Mouse (Mus musculus) limb, embryonic 14.5 days (tissue): Measurements from ENCODE around the gene G6pc3. TPM values are rescaled to one million over a fixed set of nuclear protein-coding genes. Genes with fewer than 3 reads are reported as not detected.

Experiments
- ATAC-seq: fragments of 200-750 bp; cut with Nextera tagmentation; 2 replicates; pipeline ENCODE4 v1.8.0; 2017; ENCODE audit warnings: low read depth, moderate number of reproducible peaks, moderate TSS enrichment; ENCODE audit not compliant: low FRiP score
- DNase-seq: peaks from one replicate; pipeline ENCODE4 v3.0.0-alpha.2; 2015; ENCODE audit warnings: low spot score
- H3K27ac ChIP-seq: fragments of 300-500 bp; sonication (generic); replicated peaks from 2 replicates; pipeline ENCODE4 v1.5.1; 2014; ENCODE audit warnings: low read depth, mild to moderate bottlenecking, low read length, moderate library complexity, mixed read lengths
- H3K27me3 ChIP-seq: fragments of 300-500 bp; sonication (generic); 2 replicates; pipeline ENCODE4 v1.6.1; 2014; ENCODE audit warnings: low read length, mixed read lengths; ENCODE audit not compliant: control insufficient read depth, insufficient read depth
- H3K36me3 ChIP-seq: fragments of 300-500 bp; sonication (generic); 2 replicates; pipeline ENCODE4 v1.6.1; 2014; ENCODE audit warnings: mild to moderate bottlenecking, low read length, moderate library complexity, mixed read lengths; ENCODE audit not compliant: control insufficient read depth, insufficient read depth
- H3K4me1 ChIP-seq: fragments of 300-500 bp; sonication (generic); 2 replicates; pipeline ENCODE4 v1.6.1; 2014; ENCODE audit warnings: antibody characterized with exemption, low read length, mixed read lengths; ENCODE audit not compliant: control insufficient read depth, insufficient read depth
- H3K4me2 ChIP-seq: fragments of 300-500 bp; sonication (generic); replicated peaks from 2 replicates; pipeline ENCODE4 v1.6.1; 2014; ENCODE audit warnings: low read depth, mild to moderate bottlenecking, low read length, moderate library complexity; ENCODE audit not compliant: severe bottlenecking
- H3K4me3 ChIP-seq: fragments of 300-500 bp; sonication (generic); replicated peaks from 2 replicates; pipeline ENCODE4 v1.5.1; 2014; ENCODE audit warnings: low read length
- H3K9ac ChIP-seq: fragments of 300-500 bp; sonication (generic); 2 replicates; pipeline ENCODE4 v1.6.1; 2014; ENCODE audit warnings: mild to moderate bottlenecking, low read depth, low read length, moderate library complexity; ENCODE audit not compliant: severe bottlenecking
- H3K9me3 ChIP-seq: fragments of 300-500 bp; sonication (generic); 2 replicates; pipeline ENCODE4 v1.6.1; 2016; ENCODE audit warnings: low read length; ENCODE audit not compliant: control insufficient read depth
- POLR2A ChIP-seq: fragments of 200-500 bp; IDR thresholded peaks from 2 replicates; pipeline ENCODE4 v1.8.0; 2012; ENCODE audit warnings: inconsistent platforms, mild to moderate bottlenecking, moderate library complexity, borderline replicate concordance; ENCODE audit not compliant: insufficient read depth, insufficient read length; ENCODE audit errors: extremely low read depth
- WGBS: fragments of 180-500 bp; shearing (Covaris S2); extraction: QIAGEN DNeasy Blood & Tissue Kit; methylation state at CpG from one replicate; pipeline ENCODE4 v1.1.7; 2014; 5-methylcytosine and 5-hydroxymethylcytosine counted together
- polyA plus RNA-seq, 2 experiments: library from polyadenylated mRNA; depleted of rRNA in 1 of 2; stranded (reverse) in 1 of 2; unstranded in 1 of 2; fragments of >200 nt; fragmentation: Nextera tagmentation in 1 of 2; extraction: Ambion mirVana in 1 of 2; gene quantifications; 2 replicates each; pipeline versions ENCODE4 v1.2.1 to v1.2.3; 2012 to 2014

Gene G6pc3
- polyA plus RNA-seq, 2 experiments = 27.6 to 42.7 TPM

DNA sequence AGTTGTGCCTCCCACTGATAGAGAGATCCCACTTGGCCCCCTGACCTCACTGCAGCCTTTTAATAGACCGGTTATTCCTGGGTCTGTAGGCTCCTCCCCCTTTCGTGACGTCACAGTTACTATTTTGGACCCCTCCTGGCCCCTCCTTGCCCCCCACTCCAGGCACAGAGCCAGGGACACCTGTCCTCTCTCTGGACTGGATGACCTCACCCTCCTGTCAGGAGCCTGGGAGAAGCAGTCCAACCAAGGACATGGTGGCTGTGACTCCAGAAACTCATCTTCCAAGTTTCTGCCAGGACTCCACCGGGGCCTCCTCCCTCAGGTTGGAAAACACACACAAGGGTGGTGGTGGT is 30.6 kb downstream of the G6pc3 start:
- Histone ChIP-seq H3K27me3 (no peaks in the 10 kb centered on the region), H3K27ac (no peak overlapping the region), H3K4me3 (no peak overlapping the region), H3K4me2 (no peak overlapping the region), H3K9me3 (no peaks in the 10 kb centered on the region), H3K36me3 (peaks cover 26% of the 10 kb centered on the region), H3K4me1 (peaks cover 63% of the 10 kb centered on the region), H3K9ac (no peak overlapping the region)
- no peak for DNase-seq
- no peak for TF ChIP-seq POLR2A
- no peak for ATAC-seq
- WGBS = 73% methylated on average over 4 of the region's 4 CpGs

DNA sequence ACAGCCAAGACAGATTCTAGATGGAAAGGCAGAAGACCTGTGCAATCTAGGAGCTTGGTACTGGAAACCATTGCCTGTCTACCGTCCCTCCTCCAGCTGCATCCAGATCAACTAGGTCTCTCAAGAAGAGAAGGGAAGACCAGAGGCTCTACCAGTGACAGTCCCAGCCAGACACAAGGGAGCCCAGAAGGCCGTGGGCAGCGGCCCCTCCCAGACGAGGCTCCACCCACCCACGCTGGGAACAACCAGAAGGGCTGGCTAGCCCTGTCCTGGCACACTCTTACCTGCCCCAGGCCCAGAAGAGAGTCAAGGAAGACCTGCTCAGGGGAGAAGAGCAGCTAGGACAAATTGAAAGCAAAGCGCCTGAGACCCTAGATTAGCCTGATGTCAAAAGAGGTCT is 31.0 kb downstream of the G6pc3 start:
- no peaks in the 10 kb centered on the region for H3K27me3 ChIP-seq
- no peak overlapping the region for H3K4me2 ChIP-seq
- TF ChIP-seq POLR2A = no peak
- peaks cover 60% of the 10 kb centered on the region for H3K4me1 ChIP-seq
- H3K9me3 ChIP-seq = no peaks in the 10 kb centered on the region
- 52% methylated on average over 6 of the region's 6 CpGs for WGBS
- H3K36me3 ChIP-seq = peaks cover 26% of the 10 kb centered on the region
- no peak overlapping the region for H3K9ac ChIP-seq
- H3K4me3 ChIP-seq = no peak overlapping the region
- H3K27ac ChIP-seq = no peak overlapping the region
- ATAC-seq = no peak
- DNase-seq = no peak

DNA sequence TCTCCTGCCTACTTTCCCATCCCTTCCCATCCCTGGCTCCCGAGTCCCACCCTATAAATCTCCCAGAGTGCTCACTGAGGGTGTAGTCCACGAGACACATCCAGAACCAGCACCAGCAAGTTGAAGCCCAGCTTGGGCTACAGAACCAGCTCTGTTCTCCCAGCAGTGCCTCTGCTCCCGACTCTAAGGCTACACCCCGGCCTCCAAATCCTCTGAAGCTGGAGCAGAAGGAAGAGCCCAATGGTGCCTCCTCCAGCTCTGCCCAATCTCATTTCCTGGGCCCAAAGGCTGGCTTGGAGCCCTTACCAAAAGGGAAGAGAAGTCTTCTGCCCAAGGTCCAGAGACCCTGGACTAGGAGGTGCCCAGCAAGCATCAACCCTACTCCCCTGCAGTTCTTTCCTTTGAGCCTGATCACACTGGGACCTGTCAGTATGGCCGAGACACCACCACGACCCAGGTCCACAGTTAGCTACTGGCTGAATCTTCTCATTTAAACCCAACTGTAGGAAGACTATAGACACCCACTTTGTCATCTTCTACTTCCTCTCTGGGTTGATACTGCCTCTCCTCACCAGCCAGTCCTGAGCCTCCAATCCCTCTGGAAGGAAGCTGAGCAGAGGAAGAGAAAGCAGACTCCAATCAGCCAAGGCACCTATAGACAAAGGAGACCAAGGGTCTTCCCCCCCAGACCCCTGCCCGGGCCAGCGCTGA is 32.0 kb downstream of the G6pc3 start:
- Histone ChIP-seq H3K4me1 (peaks cover 51% of the 10 kb centered on the region), H3K36me3 (peaks cover 26% of the 10 kb centered on the region), H3K4me2 (no peak overlapping the region), H3K9me3 (no peaks in the 10 kb centered on the region), H3K27ac (no peak overlapping the region), H3K27me3 (no peaks in the 10 kb centered on the region), H3K4me3 (no peak overlapping the region), H3K9ac (no peak overlapping the region)
- DNase-seq (no peak), ATAC-seq (no peak)
- 80% methylated on average over 8 of the region's 8 CpGs for WGBS
- no peak for TF ChIP-seq POLR2A

DNA sequence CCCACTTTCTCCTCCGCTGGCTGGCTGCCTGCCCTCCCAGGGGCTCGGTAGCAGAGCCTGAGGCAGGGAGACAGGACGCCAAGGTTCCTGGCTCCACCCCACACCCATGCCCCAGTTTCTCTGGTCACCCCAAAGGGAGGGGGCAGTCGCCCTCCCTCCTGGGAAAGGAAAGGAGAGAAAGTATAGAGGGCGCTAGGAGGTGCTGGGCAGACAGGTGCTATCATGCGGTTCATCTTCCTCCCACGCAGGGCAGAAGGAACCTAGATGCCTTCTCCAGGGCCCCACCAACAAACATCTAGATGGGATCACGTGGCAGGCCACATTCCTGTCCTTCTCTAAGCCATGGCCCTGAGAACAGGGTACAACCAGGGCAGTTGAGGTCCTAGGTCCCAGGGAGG is 32.5 kb downstream of the G6pc3 start:
- H3K4me3 ChIP-seq = no peak overlapping the region
- WGBS = 77% methylated on average over 7 of the region's 8 CpGs
- TF ChIP-seq POLR2A = no peak
- no peaks in the 10 kb centered on the region for H3K9me3 ChIP-seq
- H3K4me1 ChIP-seq = peaks cover 48% of the 10 kb centered on the region
- no peaks in the 10 kb centered on the region for H3K27me3 ChIP-seq
- DNase-seq (no peak), ATAC-seq (no peak)
- H3K4me2 ChIP-seq = no peak overlapping the region
- H3K36me3 ChIP-seq = peaks cover 26% of the 10 kb centered on the region
- H3K9ac ChIP-seq = no peak overlapping the region
- H3K27ac ChIP-seq = no peak overlapping the region

DNA sequence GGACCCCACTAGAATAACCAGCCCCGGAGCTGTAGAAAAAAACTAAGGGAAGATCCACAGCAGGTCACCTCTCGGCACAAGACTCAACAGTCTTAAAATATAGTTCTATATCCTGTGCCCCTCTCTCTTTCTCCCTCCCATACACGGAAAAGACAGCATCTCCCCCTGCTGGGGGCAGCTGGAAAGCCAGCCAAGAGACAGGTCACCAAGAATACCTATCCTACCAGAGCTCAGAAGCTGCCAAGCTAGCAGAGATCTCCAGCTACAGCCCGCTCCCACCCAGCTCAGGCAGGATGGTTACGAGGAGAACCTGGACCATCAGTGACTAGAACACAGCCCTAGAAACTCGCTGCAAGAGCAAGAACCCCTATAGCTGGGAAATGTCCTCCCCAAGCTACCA is 33.7 kb downstream of the G6pc3 start:
- WGBS = 33% methylated on average over 6 of the region's 6 CpGs
- no peak overlapping the region for H3K4me2 ChIP-seq

More for the DNA sequence above, 33.7 kb downstream of the G6pc3 start:
- no peak overlapping the region for H3K27ac ChIP-seq
- DNase-seq (peak; percentile 61), ATAC-seq (no peak)
- peaks cover 48% of the 10 kb centered on the region for H3K4me1 ChIP-seq
- no peak overlapping the region for H3K4me3 ChIP-seq
- H3K9ac ChIP-seq = 0 out of 2 replicates have a peak overlapping the region, but pooled peaks have one; percentile 3
- no peaks in the 10 kb centered on the region for H3K27me3 ChIP-seq
- H3K9me3 ChIP-seq = no peaks in the 10 kb centered on the region
- no peak for TF ChIP-seq POLR2A
- H3K36me3 ChIP-seq = peaks cover 26% of the 10 kb centered on the region
